Mouse (Mus musculus) cerebellum, adult 2 months (tissue): ENCODE data around the gene Psmc3ip. TPM values are rescaled to one million over a fixed set of nuclear protein-coding genes. Genes with fewer than 3 reads are reported as not detected.

Experiments
- DNase-seq, 2 experiments: peaks; one replicate each; pipeline ENCODE4 v3.0.0; 2021
- H3K27ac ChIP-seq: fragments of 200-500 bp; 2 replicates; pipeline ENCODE4 v1.5.1; 2012; ENCODE audit warnings: low read length, control low read depth, inconsistent platforms; ENCODE audit not compliant: insufficient read depth
- H3K27me3 ChIP-seq: fragments of 200-500 bp; 2 replicates; pipeline ENCODE4 v1.6.1; 2012; ENCODE audit warnings: inconsistent platforms, mild to moderate bottlenecking, low read length, moderate library complexity; ENCODE audit not compliant: control insufficient read depth, insufficient read depth
- H3K4me1 ChIP-seq: fragments of 200-500 bp; 2 replicates; pipeline ENCODE4 v1.6.1; 2011; ENCODE audit warnings: low read length; ENCODE audit not compliant: control insufficient read depth, insufficient read depth
- H3K4me3 ChIP-seq: fragments of 200-500 bp; replicated peaks from 2 replicates; pipeline ENCODE3; 2011; ENCODE audit warnings: mild to moderate bottlenecking, low read depth, low read length, control low read depth; ENCODE audit not compliant: insufficient read depth
- CTCF ChIP-seq: fragments of 200-500 bp; IDR thresholded peaks from 2 replicates; pipeline ENCODE4 v1.5.1; 2011; ENCODE audit warnings: low read depth, mild to moderate bottlenecking, control low read depth, low read length, moderate library complexity, borderline replicate concordance; ENCODE audit not compliant: insufficient read depth
- POLR2A ChIP-seq: fragments of 200-500 bp; IDR thresholded peaks from 2 replicates; pipeline ENCODE4 v1.6.1; 2011; ENCODE audit warnings: low read length, control low read depth, borderline replicate concordance; ENCODE audit not compliant: insufficient read depth
- WGBS: fragments of 180-500 bp; shearing (Covaris S2); methylation state at CpG from one replicate; pipeline ENCODE4 v1.1.7; 2018; 5-methylcytosine and 5-hydroxymethylcytosine counted together
- polyA plus RNA-seq: library from polyadenylated mRNA; depleted of rRNA; stranded (reverse); fragments of >200 nt; gene quantifications from 2 replicates; pipeline ENCODE4 v1.2.3, GENCODE M21; 2012

Psmc3ip gene
- polyA plus RNA-seq, 1 experiment: 5.3 TPM

DNA sequence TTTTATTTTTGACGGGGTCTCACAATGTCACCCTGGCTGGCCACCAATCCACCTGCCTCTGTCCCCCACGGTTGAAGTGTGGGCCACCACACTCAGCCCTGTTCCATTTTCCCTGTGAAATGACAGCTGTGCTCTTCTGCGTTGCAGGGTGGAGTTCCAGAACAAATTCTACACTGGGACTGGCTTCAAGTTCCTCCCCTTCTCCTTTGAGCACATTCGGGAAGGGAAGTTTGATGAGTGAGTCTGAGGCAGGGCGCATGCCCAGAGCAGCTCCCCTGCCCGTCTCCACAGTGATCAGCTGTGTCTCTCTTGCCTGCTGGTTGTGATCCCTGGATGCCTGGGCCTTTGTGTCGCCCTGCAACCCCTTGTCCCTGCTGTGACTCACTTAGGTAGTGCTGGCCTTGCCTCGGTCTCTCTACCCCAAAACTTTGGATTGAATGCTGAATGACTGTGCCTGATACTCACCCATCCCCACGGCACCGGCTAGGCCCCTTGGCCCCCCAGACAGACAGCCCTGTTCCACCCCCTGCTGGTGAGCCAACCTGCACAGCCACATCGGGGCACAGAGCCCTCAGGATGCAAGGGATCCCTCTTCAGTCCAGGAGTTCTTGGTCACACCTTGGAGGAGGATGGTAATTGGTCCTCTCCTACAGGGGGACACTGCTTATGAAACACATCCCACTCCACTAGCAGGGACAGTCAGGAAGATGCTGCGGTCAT is 32.9 kb downstream of the Psmc3ip start:
- H3K27ac ChIP-seq: peak overlapping the region; percentile 87
- WGBS: 44% methylated on average over 12 of the region's 12 CpGs
- no peak for TF ChIP-seq CTCF
- TF ChIP-seq POLR2A: no peak

DNA sequence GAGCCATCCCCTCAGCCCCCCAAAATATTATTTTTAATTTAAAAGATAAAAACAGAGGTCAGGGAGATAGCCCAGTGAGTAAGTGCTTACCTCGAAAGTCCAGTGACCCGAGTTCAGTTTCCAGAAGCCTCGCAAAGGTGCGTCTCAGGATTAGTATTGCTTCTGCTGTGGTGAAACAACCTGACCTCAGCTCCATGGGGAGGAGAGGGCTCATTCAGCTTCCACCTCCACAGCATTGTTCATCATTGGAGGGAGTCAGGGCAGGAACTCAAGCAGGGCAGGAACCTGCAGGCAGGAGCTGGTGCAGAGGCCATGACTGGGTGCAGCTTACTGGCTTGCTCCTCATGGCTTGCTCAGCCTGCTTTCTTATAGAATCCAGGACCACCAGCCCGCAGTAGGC is 34.2 kb downstream of the Psmc3ip start:
- DNase-seq: no peak
- no peak overlapping the region for H3K27ac ChIP-seq

More for the DNA sequence above, 32.9 kb downstream of the Psmc3ip start:
- Histone ChIP-seq H3K4me3 (no peak overlapping the region), H3K4me1 (peaks cover 42% of the 10 kb centered on the region), H3K27me3 (no peaks in the 10 kb centered on the region)
- no peak for DNase-seq

DNA sequence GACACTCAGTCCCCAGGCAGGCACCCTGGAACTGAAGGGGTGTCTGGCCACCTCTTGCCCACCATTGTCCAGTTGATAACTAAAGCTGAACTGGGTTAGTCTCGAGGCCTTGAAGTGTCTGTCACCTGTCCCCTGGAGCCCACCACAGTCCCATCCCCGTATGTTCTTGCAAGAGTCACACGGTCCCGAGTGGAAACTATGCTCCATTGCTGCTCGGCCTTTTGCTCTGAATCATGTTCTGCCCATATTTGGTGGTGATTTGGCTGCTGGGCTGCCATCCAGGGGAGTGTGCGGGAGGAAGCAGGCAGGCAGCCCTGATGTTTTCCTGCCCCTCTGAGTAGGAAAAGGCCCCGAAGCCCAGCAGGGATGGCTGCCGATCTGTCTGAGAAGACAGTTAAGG is 35.1 kb downstream of the Psmc3ip start:
- Histone ChIP-seq H3K27ac (peak overlapping the region; percentile 79), H3K4me3 (no peak overlapping the region), H3K4me1 (peaks cover 42% of the 10 kb centered on the region), H3K27me3 (no peaks in the 10 kb centered on the region)
- TF ChIP-seq POLR2A (no peak), CTCF (no peak)
- 5% methylated on average over 8 of the region's 8 CpGs for WGBS
- DNase-seq: peak; percentile 66 to 73

More for the DNA sequence above, 34.2 kb downstream of the Psmc3ip start:
- TF ChIP-seq POLR2A (no peak), CTCF (no peak)
- Histone ChIP-seq H3K27me3 (no peaks in the 10 kb centered on the region), H3K4me3 (no peak overlapping the region), H3K4me1 (peaks cover 42% of the 10 kb centered on the region)
- WGBS: 86% methylated on average over 5 of the region's 5 CpGs

DNA sequence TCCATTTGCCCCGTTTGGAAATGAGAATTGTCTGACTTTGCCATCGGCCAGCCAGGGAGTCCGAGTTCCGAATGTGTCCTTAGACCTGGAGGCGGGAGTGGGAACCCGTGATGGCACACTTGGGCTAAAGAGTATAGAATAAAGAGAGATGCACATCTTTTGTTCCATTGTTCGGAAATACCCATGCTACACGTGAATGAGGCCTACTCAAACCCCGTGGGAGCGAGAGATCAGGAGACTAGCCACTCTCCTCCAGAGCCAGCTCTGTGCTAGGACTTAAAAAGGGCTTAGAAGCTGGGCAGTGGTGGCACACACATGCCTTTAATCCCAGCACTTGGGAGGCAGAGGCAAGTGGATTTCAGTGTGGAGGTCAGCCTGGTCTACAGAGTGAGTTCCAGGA is 35.8 kb downstream of the Psmc3ip start:
- Histone ChIP-seq H3K27ac (peak overlapping the region; percentile 79), H3K4me3 (no peak overlapping the region), H3K4me1 (peaks cover 40% of the 10 kb centered on the region), H3K27me3 (no peaks in the 10 kb centered on the region)
- TF ChIP-seq POLR2A (no peak), CTCF (no peak)
- DNase-seq: no peak
- 80% methylated on average over 10 of the region's 10 CpGs for WGBS

DNA sequence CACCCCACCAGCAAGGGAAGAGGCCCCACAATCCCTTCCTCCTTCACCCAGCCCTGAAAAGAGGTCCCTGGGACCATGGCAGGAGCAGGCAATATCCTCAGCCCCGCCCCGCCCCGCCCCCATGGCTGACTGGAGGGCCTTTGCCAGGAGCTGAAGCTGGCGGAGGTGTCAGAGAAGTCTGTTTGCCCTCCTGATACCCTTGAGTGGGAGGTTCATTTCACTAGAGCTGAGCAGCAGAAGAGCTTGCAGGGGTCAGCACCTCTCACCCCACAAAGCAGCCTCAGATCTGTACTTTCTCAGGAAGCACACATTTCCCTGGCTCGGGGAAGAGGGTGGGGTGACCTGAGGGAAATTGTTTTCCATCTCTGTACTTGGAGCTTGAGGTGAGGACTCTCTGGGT is 36.5 kb downstream of the Psmc3ip start:
- H3K4me1 ChIP-seq: peaks cover 33% of the 10 kb centered on the region
- WGBS: 83% methylated on average over 5 of the region's 5 CpGs
- TF ChIP-seq CTCF (no peak), POLR2A (no peak)
- no peak overlapping the region for H3K4me3 ChIP-seq
- no peaks in the 10 kb centered on the region for H3K27me3 ChIP-seq
- DNase-seq: no peak
- peak overlapping the region; percentile 10; the same call in 1 of the 2 replicates for H3K27ac ChIP-seq

DNA sequence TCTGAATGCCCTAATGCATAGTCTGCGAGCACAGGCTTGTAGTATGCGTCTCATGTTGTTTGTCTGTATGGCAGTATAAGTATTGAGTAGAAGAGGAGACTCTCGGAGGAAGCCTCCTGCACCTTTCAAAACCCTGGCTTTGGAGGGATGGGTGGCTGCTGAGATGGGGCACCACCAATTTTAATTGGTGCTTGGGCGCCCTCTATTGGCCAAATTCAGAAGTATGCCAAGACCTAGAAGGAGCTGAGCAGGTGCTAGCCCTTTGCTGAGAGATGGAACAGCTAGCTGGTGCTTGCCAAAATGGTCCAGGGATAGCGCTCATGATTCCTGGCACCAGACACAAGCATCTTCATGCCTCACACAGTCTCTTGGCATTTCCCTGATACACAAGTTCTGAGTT is 37.4 kb downstream of the Psmc3ip start:
- H3K27ac ChIP-seq: peak overlapping the region; percentile 10; the same call in 1 of the 2 replicates
- no peak overlapping the region for H3K4me3 ChIP-seq
- no peaks in the 10 kb centered on the region for H3K27me3 ChIP-seq
- WGBS: 17% methylated on average over 5 of the region's 5 CpGs
- peaks cover 24% of the 10 kb centered on the region for H3K4me1 ChIP-seq
- peak; percentile 83 for TF ChIP-seq CTCF
- no peak for TF ChIP-seq POLR2A
- peak; percentile 87 to 92 for DNase-seq

DNA sequence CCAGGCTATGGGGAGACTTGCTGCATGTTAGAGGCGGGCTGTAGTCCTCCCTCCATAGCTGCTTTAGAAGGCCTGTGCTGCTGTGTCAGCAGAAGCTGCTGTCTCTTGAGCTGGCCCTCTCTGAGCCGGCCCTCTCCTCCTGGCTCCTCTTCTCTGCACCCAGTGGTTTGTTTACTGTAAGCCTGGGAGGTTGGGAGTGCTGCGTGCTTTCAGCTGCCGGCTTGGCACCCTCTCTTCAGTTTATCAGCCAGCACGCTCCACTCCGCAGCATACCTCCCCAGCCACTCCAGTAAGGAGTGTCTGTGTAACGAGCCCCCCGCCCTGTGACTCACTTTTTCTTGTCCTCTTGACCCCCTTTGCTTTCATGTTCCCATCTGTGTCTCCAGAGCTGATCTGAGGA is 38.4 kb downstream of the Psmc3ip start:
- H3K27ac ChIP-seq: no peak overlapping the region; the same call in 1 of the 2 replicates
- TF ChIP-seq POLR2A: no peak
- TF ChIP-seq CTCF: no peak
- DNase-seq: no peak
- H3K4me1 ChIP-seq: peaks cover 16% of the 10 kb centered on the region
- H3K27me3 ChIP-seq: no peaks in the 10 kb centered on the region
- H3K4me3 ChIP-seq: no peak overlapping the region
- WGBS: 32% methylated on average over 8 of the region's 8 CpGs

DNA sequence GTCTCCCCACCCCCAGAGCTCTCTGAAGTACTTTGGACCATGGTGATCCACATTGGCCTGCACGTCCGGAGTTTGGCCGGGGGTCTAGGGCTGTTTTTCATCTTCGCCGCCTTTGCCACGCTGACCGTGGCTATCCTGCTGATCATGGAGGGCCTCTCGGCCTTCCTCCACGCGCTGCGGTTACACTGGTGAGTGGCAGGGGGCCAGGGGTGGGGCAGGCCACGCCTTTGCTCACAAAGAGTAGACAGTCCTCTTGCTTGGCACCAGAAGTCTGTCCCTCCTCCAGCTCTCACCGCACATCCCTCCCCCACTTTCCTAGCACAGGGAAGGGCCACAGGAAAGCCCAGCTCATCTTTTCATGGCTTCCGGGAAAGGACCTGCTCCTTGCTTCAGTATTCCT is 39.8 kb downstream of the Psmc3ip start:
- Histone ChIP-seq H3K4me1 (peaks cover 19% of the 10 kb centered on the region), H3K27me3 (no peaks in the 10 kb centered on the region), H3K4me3 (no peak overlapping the region), H3K27ac (no peak overlapping the region)
- DNase-seq: no peak
- TF ChIP-seq CTCF (no peak), POLR2A (no peak)
- 64% methylated on average over 14 of the region's 14 CpGs for WGBS
